In the genomic region with DNA sequence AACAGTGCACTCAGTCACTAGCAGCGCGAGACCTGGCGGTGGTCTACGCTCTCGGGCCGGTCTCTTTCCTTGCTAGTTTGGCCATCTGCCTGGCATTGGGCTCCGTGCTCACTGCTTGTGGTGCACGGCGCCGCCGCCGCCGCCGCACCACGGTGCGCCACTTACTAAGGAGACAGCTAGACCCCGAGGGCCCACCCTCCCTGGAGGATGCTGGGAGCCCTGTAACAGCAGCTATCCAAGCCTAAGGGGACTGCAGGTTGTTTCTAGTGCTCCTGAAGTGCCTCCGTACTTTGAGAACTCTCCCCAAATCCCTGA, we compare ENCODE assay signal across 7 mouse cellular contexts. TPM values are rescaled to one million over a fixed set of nuclear protein-coding genes. Genes with fewer than 3 reads are reported as not detected.
DNase-seq lines count a peak whose midpoint lies in the region; ATAC-seq lines count a peak whose summit lies in the region.

No protein-coding gene starts in this region.

- peak overlapping the region; percentile 49 for H3K4me2 ChIP-seq in embryonic facial prominence, embryonic 15.5 days (replicated peaks)
- H3K4me2 ChIP-seq in intestine, embryonic 16.5 days (ENCODE audit: low read depth, low read length) = no peak overlapping the region
- peak overlapping the region; percentile 35 for H3K4me2 ChIP-seq in midbrain, embryonic 16.5 days (ENCODE audit: low read length)

- H3K4me3 ChIP-seq in megakaryocyte, embryonic 14.5 days (replicated peaks) = peak overlapping the region; percentile 59
- H3K4me3 ChIP-seq in embryonic facial prominence, embryonic 15.5 days (replicated peaks) = peak overlapping the region; percentile 38
- H3K4me3 ChIP-seq in intestine, embryonic 16.5 days (ENCODE audit: low read length) = peak overlapping the region; percentile 24
- peak overlapping the region; percentile 5 for H3K4me3 ChIP-seq in midbrain, embryonic 16.5 days (ENCODE audit: low read depth, low read length)

- no peak overlapping the region for H3K27ac ChIP-seq in embryonic facial prominence, embryonic 15.5 days (replicated peaks)
- H3K27ac ChIP-seq in intestine, embryonic 16.5 days (ENCODE audit: low read length) = no peak overlapping the region
- H3K27ac ChIP-seq in midbrain, embryonic 16.5 days (ENCODE audit: low read length) = no peak overlapping the region

- peaks cover 92% of the 10 kb centered on the region for H3K27me3 ChIP-seq in megakaryocyte, embryonic 14.5 days (replicated peaks)
- peaks cover 84% of the 10 kb centered on the region for H3K27me3 ChIP-seq in embryonic facial prominence, embryonic 15.5 days
- H3K27me3 ChIP-seq in intestine, embryonic 16.5 days (replicated peaks; ENCODE audit: control insufficient read depth, insufficient read depth, low read length) = peaks cover 54% of the 10 kb centered on the region
- peaks cover 62% of the 10 kb centered on the region for H3K27me3 ChIP-seq in midbrain, embryonic 16.5 days (ENCODE audit: control insufficient read depth, insufficient read depth, low read depth, low read length)

- H3K9me3 ChIP-seq in megakaryocyte, embryonic 14.5 days = no peaks in the 10 kb centered on the region
- no peaks in the 10 kb centered on the region for H3K9me3 ChIP-seq in embryonic facial prominence, embryonic 15.5 days (replicated peaks)
- H3K9me3 ChIP-seq in intestine, embryonic 16.5 days (ENCODE audit: control insufficient read depth, low read length) = no peaks in the 10 kb centered on the region
- no peaks in the 10 kb centered on the region for H3K9me3 ChIP-seq in midbrain, embryonic 16.5 days (replicated peaks; ENCODE audit: control insufficient read depth, low read length, poor library complexity, severe bottlenecking)

- WGBS in embryonic facial prominence, embryonic 15.5 days = 1% methylated on average over 18 of the region's 18 CpGs
- under 1% methylated on average over 18 of the region's 18 CpGs for WGBS in intestine, embryonic 16.5 days
- 1% methylated on average over 18 of the region's 18 CpGs for WGBS in midbrain, embryonic 16.5 days

- peaks cover 10% of the 10 kb centered on the region for H3K36me3 ChIP-seq in megakaryocyte, embryonic 14.5 days (replicated peaks; ENCODE audit: low read length)
- no peaks in the 10 kb centered on the region for H3K36me3 ChIP-seq in embryonic facial prominence, embryonic 15.5 days
- no peaks in the 10 kb centered on the region for H3K36me3 ChIP-seq in intestine, embryonic 16.5 days (ENCODE audit: control insufficient read depth, insufficient read depth, low read length)
- H3K36me3 ChIP-seq in midbrain, embryonic 16.5 days (ENCODE audit: control insufficient read depth, insufficient read depth, low read length) = peaks cover 18% of the 10 kb centered on the region; the same call in 1 of the 2 replicates

- H3K4me1 ChIP-seq in megakaryocyte, embryonic 14.5 days = peaks cover 45% of the 10 kb centered on the region
- peaks cover 56% of the 10 kb centered on the region for H3K4me1 ChIP-seq in embryonic facial prominence, embryonic 15.5 days
- peaks cover 22% of the 10 kb centered on the region for H3K4me1 ChIP-seq in intestine, embryonic 16.5 days (ENCODE audit: control insufficient read depth, insufficient read depth, low read length)
- peaks cover 23% of the 10 kb centered on the region for H3K4me1 ChIP-seq in midbrain, embryonic 16.5 days (ENCODE audit: control insufficient read depth, insufficient read depth, low read length)

- DNase-seq in spleen, postnatal 14 days (ENCODE audit: low spot score in 2 of 2) = no peak
- no peak for DNase-seq in gastrocnemius, adult 8-10 months (ENCODE audit: low spot score in 2 of 2)

- H3K9ac ChIP-seq in embryonic facial prominence, embryonic 15.5 days = no peak overlapping the region
- no peak overlapping the region for H3K9ac ChIP-seq in intestine, embryonic 16.5 days (ENCODE audit: low read depth, low read length)
- H3K9ac ChIP-seq in midbrain, embryonic 16.5 days (ENCODE audit: low read depth, low read length) = peak overlapping the region; percentile 42; the same call in 1 of the 2 replicates

- ATAC-seq in megakaryocyte, adult 5-6 weeks (ENCODE audit: poor library complexity, severe bottlenecking) = no peak
- no peak for ATAC-seq in embryonic facial prominence, embryonic 15.5 days (ENCODE audit: insufficient number of reproducible peaks, low FRiP score, low TSS enrichment, low read depth)
- ATAC-seq in intestine, embryonic 16.5 days = no peak
- ATAC-seq in midbrain, embryonic 16.5 days = peak; percentile 29

RNA-seq across cellular contexts. Expression of a gene that starts 1.1 kb away (rescaled TPM):
- not detected in 2 replicates for polyA plus RNA-seq in megakaryocyte, embryonic 14.5 days (2012; ENCODE audit: insufficient read depth, low replicate concordance)
- total RNA-seq in megakaryocyte, adult 5-6 weeks (2015) = not detected in 2 replicates
- total RNA-seq in megakaryocyte, adult 5-6 weeks (2017) = not detected in 2 replicates
- polyA plus RNA-seq in embryonic facial prominence, embryonic 15.5 days (2015; fragmentation: Nextera tagmentation; extraction: Ambion mirVana) = 4.9 and 5.2 TPM in 2 replicates
- polyA plus RNA-seq in intestine, embryonic 16.5 days (2015; fragmentation: Nextera tagmentation; extraction: Ambion mirVana) = 1.9 and 2.5 TPM in 2 replicates
- not detected in 2 replicates for polyA plus RNA-seq in midbrain, embryonic 16.5 days (2015; fragmentation: Nextera tagmentation; extraction: Ambion mirVana)
- not detected for total RNA-seq in gastrocnemius, adult 8-10 months (2022)

RNA-seq across cellular contexts. Expression of a gene that starts 2.8 kb away (rescaled TPM):
- polyA plus RNA-seq in megakaryocyte, embryonic 14.5 days (2012; ENCODE audit: insufficient read depth, low replicate concordance) = not detected in 2 replicates
- total RNA-seq in megakaryocyte, adult 5-6 weeks (2015) = not detected in 2 replicates
- total RNA-seq in megakaryocyte, adult 5-6 weeks (2017) = not detected in 2 replicates
- not detected in 2 replicates for polyA plus RNA-seq in embryonic facial prominence, embryonic 15.5 days (2015; fragmentation: Nextera tagmentation; extraction: Ambion mirVana)
- polyA plus RNA-seq in intestine, embryonic 16.5 days (2015; fragmentation: Nextera tagmentation; extraction: Ambion mirVana) = not detected in 2 replicates
- not detected in 2 replicates for polyA plus RNA-seq in midbrain, embryonic 16.5 days (2015; fragmentation: Nextera tagmentation; extraction: Ambion mirVana)
- not detected for total RNA-seq in gastrocnemius, adult 8-10 months (2022)

RNA-seq across cellular contexts. Expression of a gene that starts 18.5 kb away (rescaled TPM):
- 3.1 and 14.8 TPM in 2 replicates for polyA plus RNA-seq in megakaryocyte, embryonic 14.5 days (2012; ENCODE audit: insufficient read depth, low replicate concordance)
- 28.9 and 40.5 TPM in 2 replicates for total RNA-seq in megakaryocyte, adult 5-6 weeks (2015)
- total RNA-seq in megakaryocyte, adult 5-6 weeks (2017) = 25.1 and 32.1 TPM in 2 replicates
- 134 and 136 TPM in 2 replicates for polyA plus RNA-seq in embryonic facial prominence, embryonic 15.5 days (2015; fragmentation: Nextera tagmentation; extraction: Ambion mirVana)
- 91.4 and 97.3 TPM in 2 replicates for polyA plus RNA-seq in intestine, embryonic 16.5 days (2015; fragmentation: Nextera tagmentation; extraction: Ambion mirVana)
- polyA plus RNA-seq in midbrain, embryonic 16.5 days (2015; fragmentation: Nextera tagmentation; extraction: Ambion mirVana) = 141 and 144 TPM in 2 replicates
- 10 to 100 TPM; 30.4 to 33.4 (median 31.3) TPM for total RNA-seq in gastrocnemius, adult 8-10 months (2022)

RNA-seq across cellular contexts. Expression of a gene that starts 18.5 kb away (rescaled TPM):
- 34.6 and 160 TPM in 2 replicates for polyA plus RNA-seq in megakaryocyte, embryonic 14.5 days (2012; ENCODE audit: insufficient read depth, low replicate concordance)
- total RNA-seq in megakaryocyte, adult 5-6 weeks (2015) = 159 TPM in 2 replicates
- 61.1 and 86.0 TPM in 2 replicates for total RNA-seq in megakaryocyte, adult 5-6 weeks (2017)
- 258 and 263 TPM in 2 replicates for polyA plus RNA-seq in embryonic facial prominence, embryonic 15.5 days (2015; fragmentation: Nextera tagmentation; extraction: Ambion mirVana)
- 176 and 200 TPM in 2 replicates for polyA plus RNA-seq in intestine, embryonic 16.5 days (2015; fragmentation: Nextera tagmentation; extraction: Ambion mirVana)
- 172 and 175 TPM in 2 replicates for polyA plus RNA-seq in midbrain, embryonic 16.5 days (2015; fragmentation: Nextera tagmentation; extraction: Ambion mirVana)
- total RNA-seq in gastrocnemius, adult 8-10 months (2022) = 10 to 100 TPM; 29.0 to 36.4 (median 31.2) TPM

RNA-seq across cellular contexts. Expression of a gene that starts 28.2 kb away (rescaled TPM):
- not detected in 2 replicates for polyA plus RNA-seq in megakaryocyte, embryonic 14.5 days (2012; ENCODE audit: insufficient read depth, low replicate concordance)
- not detected in 2 replicates for total RNA-seq in megakaryocyte, adult 5-6 weeks (2015)
- not detected in 2 replicates for total RNA-seq in megakaryocyte, adult 5-6 weeks (2017)
- 0.33 and 0.71 TPM in 2 replicates for polyA plus RNA-seq in embryonic facial prominence, embryonic 15.5 days (2015; fragmentation: Nextera tagmentation; extraction: Ambion mirVana)
- 1.7 and 2.1 TPM in 2 replicates for polyA plus RNA-seq in intestine, embryonic 16.5 days (2015; fragmentation: Nextera tagmentation; extraction: Ambion mirVana)
- 44.0 and 52.7 TPM in 2 replicates for polyA plus RNA-seq in midbrain, embryonic 16.5 days (2015; fragmentation: Nextera tagmentation; extraction: Ambion mirVana)
- not detected for total RNA-seq in gastrocnemius, adult 8-10 months (2022)

Comparison
In these comparisons a context has a peak if more than half of its experiments do, and no peak if none do; other contexts are left out.
1. H3K4me3 ChIP-seq: peak in every context shown above with its lines; median percentile 59 in megakaryocyte, embryonic 14.5 days; 38 in embryonic facial prominence, embryonic 15.5 days; 24 in intestine, embryonic 16.5 days; 5 in midbrain, embryonic 16.5 days.